Mouse (Mus musculus): ENCODE results near the gene Ctsh. TPM values are rescaled to one million over a fixed set of nuclear protein-coding genes. Genes with fewer than 3 reads are reported as not detected.
"Not testable (repeated sequence)": the region's sequence is repeated elsewhere in the genome, so short reads cannot be mapped to it uniquely, and the experiment has no call there.

The Ctsh gene
- polyA plus RNA-seq, 2 experiments: 34.7 to 87.0 TPM

DNA sequence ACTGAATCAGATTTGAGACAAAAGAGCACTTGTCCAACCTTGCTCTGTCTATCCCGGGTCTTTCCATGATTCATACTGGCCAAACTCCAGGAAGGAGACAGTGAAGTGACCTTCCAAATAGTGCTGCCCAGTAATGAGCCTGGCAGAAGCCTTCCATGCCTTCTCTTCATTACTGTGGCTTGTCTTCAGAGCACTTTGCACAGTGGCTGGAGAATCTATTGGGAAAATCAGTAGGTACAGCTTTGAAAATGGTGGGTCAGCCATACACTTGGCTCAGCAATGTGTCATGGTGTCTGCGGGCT is 6.6 kb downstream of the Ctsh start:
- H3K4me1 ChIP-seq (replicated peaks; ENCODE audit: control insufficient read depth in 2 of 2, insufficient read depth in 2 of 2, low read length in 1 of 2): no peaks in the 10 kb centered on the region
- H3K4me3 ChIP-seq (ENCODE audit: insufficient read depth in 1 of 2, low read depth in 2 of 2, low read length in 2 of 2): no peak overlapping the region
- 67% methylated on average over 2 of the region's 2 CpGs for WGBS (ENCODE audit: insufficient replicate concordance)
- DNase-seq (ENCODE audit: low read depth in 3 of 3, low spot score in 3 of 3) (no peak), ATAC-seq (ENCODE audit: insufficient read depth) (no peak)
- no peak for TF ChIP-seq EP300 (IDR thresholded peaks at IDR 0.05; ENCODE audit: low read depth)
- no peak for TF ChIP-seq CTCF (IDR thresholded peaks at IDR 0.05; ENCODE audit: low read depth)
- no peak overlapping the region for H3K9ac ChIP-seq (replicated peaks)
- no peak overlapping the region for H3K27ac ChIP-seq
- H3K4me2 ChIP-seq (ENCODE audit: low read depth): no peak overlapping the region
- no peaks in the 10 kb centered on the region for H3K36me3 ChIP-seq (replicated peaks; ENCODE audit: control insufficient read depth, insufficient read depth, low read depth)
- no peaks in the 10 kb centered on the region for H3K27me3 ChIP-seq (ENCODE audit: control insufficient read depth, insufficient read depth, low read length)
- no peaks in the 10 kb centered on the region for H3K9me3 ChIP-seq (ENCODE audit: control insufficient read depth, low read length)

- WGBS (ENCODE audit: insufficient replicate concordance): 59% methylated on average over 5 of the region's 5 CpGs
- not testable (repeated sequence) for H3K9me3 ChIP-seq (ENCODE audit: control insufficient read depth, low read length); H3K4me3 ChIP-seq (ENCODE audit: insufficient read depth in 1 of 2, low read depth in 2 of 2, low read length in 2 of 2); H3K27me3 ChIP-seq (ENCODE audit: control insufficient read depth, insufficient read depth, low read length); H3K36me3 ChIP-seq (replicated peaks; ENCODE audit: control insufficient read depth, insufficient read depth, low read depth); H3K9ac ChIP-seq (replicated peaks); H3K4me2 ChIP-seq (ENCODE audit: low read depth); ATAC-seq (ENCODE audit: insufficient read depth); DNase-seq (ENCODE audit: low read depth in 3 of 3, low spot score in 3 of 3); H3K27ac ChIP-seq; H3K4me1 ChIP-seq (replicated peaks; ENCODE audit: control insufficient read depth in 2 of 2, insufficient read depth in 2 of 2, low read length in 1 of 2)
Observed at GRCm38 (mm10) chr9:90060932-90061331, 7.0 kb downstream of the Ctsh start.

DNA sequence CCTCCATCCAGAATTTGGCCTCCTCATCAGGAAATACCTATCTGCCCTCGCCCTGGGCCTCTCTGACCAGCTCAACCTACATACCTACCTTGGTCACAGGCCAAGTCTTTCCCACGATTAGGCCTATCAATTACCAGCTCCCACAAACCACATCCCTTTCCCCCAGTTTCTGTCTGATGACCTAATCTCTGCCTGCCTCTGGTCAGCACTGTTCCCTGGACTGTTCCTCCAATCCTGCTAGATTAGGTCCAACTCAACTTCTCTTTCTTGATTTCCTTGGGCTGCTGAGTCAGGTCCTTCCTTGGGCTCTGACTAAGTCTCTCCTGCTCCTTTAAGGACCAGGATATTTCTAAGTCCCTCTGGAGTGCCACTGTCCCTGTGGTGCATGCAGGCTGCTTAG is 13.4 kb downstream of the Ctsh start:
- no peak for ATAC-seq (ENCODE audit: insufficient read depth)
- Histone ChIP-seq H3K9me3 (ENCODE audit: control insufficient read depth, low read length) (no peaks in the 10 kb centered on the region), H3K27ac (no peak overlapping the region), H3K36me3 (replicated peaks; ENCODE audit: control insufficient read depth, insufficient read depth, low read depth) (no peaks in the 10 kb centered on the region), H3K4me3 (ENCODE audit: insufficient read depth in 1 of 2, low read depth in 2 of 2, low read length in 2 of 2) (no peak overlapping the region), H3K9ac (replicated peaks) (no peak overlapping the region), H3K27me3 (ENCODE audit: control insufficient read depth, insufficient read depth, low read length) (no peaks in the 10 kb centered on the region), H3K4me1 (replicated peaks; ENCODE audit: control insufficient read depth in 2 of 2, insufficient read depth in 2 of 2, low read length in 1 of 2) (no peaks in the 10 kb centered on the region), H3K4me2 (ENCODE audit: low read depth) (no peak overlapping the region)
- TF ChIP-seq CTCF (IDR thresholded peaks at IDR 0.05; ENCODE audit: low read depth) (no peak), EP300 (IDR thresholded peaks at IDR 0.05; ENCODE audit: low read depth) (no peak)
- 24% methylated on average over 2 of the region's 2 CpGs for WGBS (ENCODE audit: insufficient replicate concordance)
- DNase-seq (ENCODE audit: low read depth in 3 of 3, low spot score in 3 of 3): no peak

DNA sequence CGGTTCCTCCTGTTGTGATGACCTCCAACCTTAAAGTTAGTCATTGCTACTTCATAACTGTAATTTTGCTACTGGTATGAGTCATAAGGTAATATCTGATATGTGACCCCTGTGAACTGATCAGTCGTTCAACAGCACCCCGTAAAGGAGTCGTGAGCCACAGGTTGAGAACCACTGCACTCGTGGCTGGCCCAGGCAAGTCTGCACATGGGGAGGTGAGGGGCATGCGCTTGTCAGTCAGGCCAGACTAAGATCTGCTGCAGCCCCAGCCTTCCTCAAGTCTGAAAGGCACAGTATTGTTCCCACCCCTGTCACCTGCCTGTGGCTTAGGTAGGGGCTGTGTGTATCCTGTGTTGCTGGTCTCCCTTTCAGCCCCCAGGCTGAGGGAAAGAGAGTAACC is 14.8 kb downstream of the Ctsh start:
- Histone ChIP-seq H3K9ac (replicated peaks) (no peak overlapping the region), H3K27me3 (ENCODE audit: control insufficient read depth, insufficient read depth, low read length) (no peaks in the 10 kb centered on the region), H3K4me3 (ENCODE audit: insufficient read depth in 1 of 2, low read depth in 2 of 2, low read length in 2 of 2) (no peak overlapping the region), H3K27ac (no peak overlapping the region), H3K4me2 (ENCODE audit: low read depth) (no peak overlapping the region), H3K9me3 (ENCODE audit: control insufficient read depth, low read length) (no peaks in the 10 kb centered on the region), H3K4me1 (replicated peaks; ENCODE audit: control insufficient read depth in 2 of 2, insufficient read depth in 2 of 2, low read length in 1 of 2) (no peaks in the 10 kb centered on the region), H3K36me3 (replicated peaks; ENCODE audit: control insufficient read depth, insufficient read depth, low read depth) (no peaks in the 10 kb centered on the region)
- 71% methylated on average over 6 of the region's 6 CpGs for WGBS (ENCODE audit: insufficient replicate concordance)
- no peak for ATAC-seq (ENCODE audit: insufficient read depth)
- DNase-seq (ENCODE audit: low read depth in 3 of 3, low spot score in 3 of 3): no peak
- TF ChIP-seq CTCF (IDR thresholded peaks at IDR 0.05; ENCODE audit: low read depth): no peak
- TF ChIP-seq EP300 (IDR thresholded peaks at IDR 0.05; ENCODE audit: low read depth): no peak

DNA sequence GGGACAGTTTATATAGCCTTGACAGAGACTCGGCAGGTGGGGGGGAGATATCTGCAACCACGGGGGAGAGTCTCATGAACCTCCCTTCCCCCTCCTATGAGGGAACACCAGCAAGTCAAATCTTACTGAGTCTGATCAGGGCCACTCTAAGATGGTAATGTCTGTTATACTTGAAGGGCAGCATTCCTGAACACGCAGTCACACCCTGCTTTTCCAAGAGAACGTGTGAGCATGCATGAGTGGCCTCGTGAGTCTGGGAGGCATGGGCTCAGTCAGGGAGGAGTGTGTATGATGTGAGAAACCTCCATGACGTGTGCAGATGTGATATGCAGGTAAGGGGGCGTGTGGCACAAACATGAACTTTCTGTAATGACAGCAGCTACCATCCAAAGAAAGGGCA is 15.5 kb downstream of the Ctsh start:
- Histone ChIP-seq H3K27ac (no peak overlapping the region), H3K4me3 (ENCODE audit: insufficient read depth in 1 of 2, low read depth in 2 of 2, low read length in 2 of 2) (no peak overlapping the region), H3K36me3 (replicated peaks; ENCODE audit: control insufficient read depth, insufficient read depth, low read depth) (no peaks in the 10 kb centered on the region), H3K9me3 (ENCODE audit: control insufficient read depth, low read length) (no peaks in the 10 kb centered on the region), H3K9ac (replicated peaks) (no peak overlapping the region), H3K4me2 (ENCODE audit: low read depth) (no peak overlapping the region), H3K27me3 (ENCODE audit: control insufficient read depth, insufficient read depth, low read length) (no peaks in the 10 kb centered on the region), H3K4me1 (replicated peaks; ENCODE audit: control insufficient read depth in 2 of 2, insufficient read depth in 2 of 2, low read length in 1 of 2) (no peaks in the 10 kb centered on the region)
- no peak for DNase-seq (ENCODE audit: low read depth in 3 of 3, low spot score in 3 of 3)
- no peak for ATAC-seq (ENCODE audit: insufficient read depth)
- TF ChIP-seq CTCF (IDR thresholded peaks at IDR 0.05; ENCODE audit: low read depth) (no peak), EP300 (IDR thresholded peaks at IDR 0.05; ENCODE audit: low read depth) (no peak)
- WGBS (ENCODE audit: insufficient replicate concordance): 51% methylated on average over 7 of the region's 7 CpGs

DNA sequence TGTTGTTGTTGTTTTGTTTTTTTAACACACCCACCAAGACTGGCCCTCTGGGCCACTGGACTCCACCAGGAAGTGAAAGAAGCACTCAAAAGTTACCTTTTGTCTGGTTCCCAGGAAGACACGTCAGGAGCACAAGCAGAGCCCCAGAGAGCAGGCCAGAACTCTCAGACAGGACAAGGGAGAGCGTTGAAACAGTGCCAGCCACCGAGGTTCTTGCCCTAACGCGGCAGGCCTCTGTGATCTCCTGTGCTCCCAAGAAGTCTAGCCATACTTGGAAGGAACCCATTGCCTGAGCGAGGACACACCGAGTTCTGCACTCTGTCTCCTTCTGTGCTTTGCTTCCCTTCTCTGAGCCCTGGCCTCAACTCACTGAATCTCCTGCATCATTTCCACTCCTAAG is 16.2 kb downstream of the Ctsh start:
- Histone ChIP-seq H3K4me3 (ENCODE audit: insufficient read depth in 1 of 2, low read depth in 2 of 2, low read length in 2 of 2) (no peak overlapping the region), H3K9ac (replicated peaks) (no peak overlapping the region), H3K9me3 (ENCODE audit: control insufficient read depth, low read length) (no peaks in the 10 kb centered on the region), H3K4me1 (replicated peaks; ENCODE audit: control insufficient read depth in 2 of 2, insufficient read depth in 2 of 2, low read length in 1 of 2) (no peaks in the 10 kb centered on the region), H3K36me3 (replicated peaks; ENCODE audit: control insufficient read depth, insufficient read depth, low read depth) (no peaks in the 10 kb centered on the region), H3K27ac (no peak overlapping the region), H3K27me3 (ENCODE audit: control insufficient read depth, insufficient read depth, low read length) (no peaks in the 10 kb centered on the region), H3K4me2 (ENCODE audit: low read depth) (no peak overlapping the region)
- no peak for TF ChIP-seq CTCF (IDR thresholded peaks at IDR 0.05; ENCODE audit: low read depth)
- no peak for TF ChIP-seq EP300 (IDR thresholded peaks at IDR 0.05; ENCODE audit: low read depth)
- DNase-seq (ENCODE audit: low read depth in 3 of 3, low spot score in 3 of 3) (no peak), ATAC-seq (ENCODE audit: insufficient read depth) (no peak)
- WGBS (ENCODE audit: insufficient replicate concordance): 59% methylated on average over 7 of the region's 7 CpGs

All from liver, embryonic 14.5 days (tissue).